Mouse (Mus musculus) MEL (cell line): ENCODE data around the gene Lipt2. TPM values are rescaled to one million over a fixed set of nuclear protein-coding genes. Genes with fewer than 3 reads are reported as not detected.

Experiments used
- DNase-seq: peaks from one replicate; pipeline ENCODE4 v3.0.0; 2011; ENCODE audit warnings: low read depth, low spot score
- H3K27ac ChIP-seq: 2 replicates; pipeline ENCODE4 v1.5.1; 2012; ENCODE audit warnings: low read depth, mild to moderate bottlenecking, control low read depth, low read length, moderate library complexity; ENCODE audit not compliant: control insufficient read depth
- H3K27me3 ChIP-seq, 2 experiments: fragments of 150-350 bp in 1 of 2; sonication (generic) in 1 of 2; 2 replicates each; pipeline ENCODE4 v1.6.1; 2012; ENCODE audit warnings: low read length in 2 of 2, mild to moderate bottlenecking in 2 of 2, improper control_type of control experiment in 1 of 2, moderate library complexity in 1 of 2; ENCODE audit not compliant: insufficient read depth in 2 of 2, control insufficient read depth in 1 of 2
- H3K36me3 ChIP-seq, 2 experiments: 2 replicates each; pipeline ENCODE4 v1.6.1; 2012 to 2014; ENCODE audit warnings: low read length in 2 of 2, improper control_type of control experiment in 1 of 2, inconsistent platforms in 1 of 2, mild to moderate bottlenecking in 1 of 2; ENCODE audit not compliant: insufficient read depth in 2 of 2, control insufficient read depth in 1 of 2
- H3K4me1 ChIP-seq, 2 experiments: fragments of 150-350 bp in 1 of 2; sonication (generic) in 1 of 2; 2 replicates each; pipeline ENCODE4 v1.6.1; 2012; ENCODE audit warnings: low read length in 2 of 2, improper control_type of control experiment in 1 of 2, mild to moderate bottlenecking in 1 of 2; ENCODE audit not compliant: insufficient read depth in 2 of 2, control insufficient read depth in 1 of 2
- H3K4me3 ChIP-seq, 2 experiments: fragments of 150-350 bp in 1 of 2; sonication (generic) in 1 of 2; 2 replicates each; pipeline ENCODE4 v1.5.1; 2012; ENCODE audit warnings: low read depth in 2 of 2, low read length in 2 of 2, mild to moderate bottlenecking in 2 of 2, moderate library complexity in 2 of 2, control low read depth in 1 of 2, improper control_type of control experiment in 1 of 2; ENCODE audit not compliant: control insufficient read depth in 1 of 2, insufficient read depth in 1 of 2
- H3K79me2 ChIP-seq: 2 replicates; pipeline ENCODE4 v1.6.1; 2012; ENCODE audit warnings: mild to moderate bottlenecking, low read length, moderate library complexity; ENCODE audit not compliant: control insufficient read depth, poor library complexity, insufficient read depth
- H3K9ac ChIP-seq: 2 replicates; pipeline ENCODE4 v1.6.1; 2012; ENCODE audit warnings: low read depth, mild to moderate bottlenecking, control low read depth, low read length, moderate library complexity; ENCODE audit not compliant: control insufficient read depth, poor library complexity, severe bottlenecking
- H3K9me3 ChIP-seq: fragments of 150-350 bp; sonication (generic); replicated peaks from 2 replicates; pipeline ENCODE4 v1.6.1; 2012; ENCODE audit warnings: mild to moderate bottlenecking, low read length, improper control_type of control experiment, moderate library complexity; ENCODE audit not compliant: insufficient read depth
- CHD1 ChIP-seq: IDR thresholded peaks from 2 replicates; pipeline ENCODE4 v1.6.1; 2012; ENCODE audit warnings: low read depth, mild to moderate bottlenecking, inconsistent platforms, low read length, improper control_type of control experiment
- CTCF ChIP-seq, 3 experiments: IDR thresholded peaks in 2 of 3; conservative IDR thresholded peaks in 1 of 3; 2 replicates each; pipeline ENCODE4 v1.5.1; 2011 to 2012; ENCODE audit warnings: low read length in 3 of 3, low read depth in 2 of 3, mild to moderate bottlenecking in 2 of 3, improper control_type of control experiment in 1 of 3, inconsistent platforms in 1 of 3, mixed read lengths in 1 of 3, moderate library complexity in 1 of 3; ENCODE audit not compliant: control insufficient read depth in 1 of 3, insufficient read depth in 1 of 3, poor library complexity in 1 of 3, severe bottlenecking in 1 of 3
- E2F4 ChIP-seq: IDR thresholded peaks from 2 replicates; pipeline ENCODE4 v1.6.1; 2011; ENCODE audit warnings: low read depth, low read length, improper control_type of control experiment, borderline replicate concordance
- ELF1 ChIP-seq: IDR thresholded peaks from 2 replicates; pipeline ENCODE4 v1.6.1; 2014; ENCODE audit warnings: low read depth, mild to moderate bottlenecking, inconsistent platforms, low read length, improper control_type of control experiment, moderate library complexity
- EP300 ChIP-seq, 2 experiments: IDR thresholded peaks; 2 replicates each; pipeline ENCODE4 v1.6.1; 2011; ENCODE audit warnings: improper control_type of control experiment in 2 of 2, low read length in 2 of 2, low read depth in 1 of 2, mild to moderate bottlenecking in 1 of 2
- ETS1 ChIP-seq: IDR thresholded peaks from 2 replicates; pipeline ENCODE4 v1.6.1; 2012; ENCODE audit warnings: low read depth, mild to moderate bottlenecking, inconsistent platforms, low read length, improper control_type of control experiment, moderate library complexity
- GABPA ChIP-seq: IDR thresholded peaks from 2 replicates; pipeline ENCODE4 v1.6.1; 2012; ENCODE audit warnings: low read depth, mild to moderate bottlenecking, inconsistent platforms, low read length, improper control_type of control experiment, moderate library complexity
- GATA1 ChIP-seq: IDR thresholded peaks from 2 replicates; pipeline ENCODE4 v1.6.1; 2011; ENCODE audit warnings: low read depth, low read length, improper control_type of control experiment
- HCFC1 ChIP-seq: IDR thresholded peaks from 2 replicates; pipeline ENCODE4 v1.6.1; 2012; ENCODE audit warnings: low read depth, mild to moderate bottlenecking, inconsistent platforms, low read length, improper control_type of control experiment, moderate library complexity
- MAFK ChIP-seq: IDR thresholded peaks from 2 replicates; pipeline ENCODE4 v1.6.1; 2011; ENCODE audit warnings: low read depth, mild to moderate bottlenecking, low read length, improper control_type of control experiment, borderline replicate concordance
- MAX ChIP-seq: IDR thresholded peaks from 2 replicates; pipeline ENCODE4 v1.6.1; 2011; ENCODE audit warnings: low read length, improper control_type of control experiment
- MAZ ChIP-seq: IDR thresholded peaks from 2 replicates; pipeline ENCODE4 v1.6.1; 2012; ENCODE audit warnings: low read depth, mild to moderate bottlenecking, inconsistent platforms, low read length, improper control_type of control experiment
- MXI1 ChIP-seq: IDR thresholded peaks from 2 replicates; pipeline ENCODE4 v1.6.1; 2011; ENCODE audit warnings: mild to moderate bottlenecking, low read depth, low read length, improper control_type of control experiment
- MYC ChIP-seq: IDR thresholded peaks from 2 replicates; pipeline ENCODE4 v1.6.1; 2011; ENCODE audit warnings: low read depth, mild to moderate bottlenecking, low read length, improper control_type of control experiment, moderate library complexity
- NRF1 ChIP-seq: IDR thresholded peaks from 2 replicates; pipeline ENCODE4 v1.6.1; 2014; ENCODE audit warnings: low read depth, mild to moderate bottlenecking, inconsistent platforms, low read length, improper control_type of control experiment, moderate library complexity; ENCODE audit not compliant: poor library complexity, insufficient read depth, severe bottlenecking
- POLR2A ChIP-seq, 2 experiments: IDR thresholded peaks; 2 replicates each; pipeline ENCODE4 v1.6.1; 2011 to 2012; ENCODE audit warnings: low read length in 2 of 2, mild to moderate bottlenecking in 2 of 2, control low read depth in 1 of 2, improper control_type of control experiment in 1 of 2, low read depth in 1 of 2, moderate library complexity in 1 of 2; ENCODE audit not compliant: control insufficient read depth in 1 of 2, insufficient read depth in 1 of 2, poor library complexity in 1 of 2
- POLR2AphosphoS2 ChIP-seq: IDR thresholded peaks from 2 replicates; pipeline ENCODE4 v1.6.1; 2011; ENCODE audit warnings: low read length, improper control_type of control experiment
- POLR2AphosphoS5 ChIP-seq: IDR thresholded peaks from 2 replicates; pipeline ENCODE4 v1.6.1; 2012; ENCODE audit warnings: low read depth, borderline replicate concordance, mild to moderate bottlenecking, inconsistent platforms, low read length, moderate library complexity, mixed read lengths
- RAD21 ChIP-seq: IDR thresholded peaks from 2 replicates; pipeline ENCODE4 v1.6.1; 2011; ENCODE audit warnings: mild to moderate bottlenecking, low read depth, low read length, improper control_type of control experiment
- RCOR1 ChIP-seq: IDR thresholded peaks from 2 replicates; pipeline ENCODE4 v1.6.1; 2012; ENCODE audit warnings: low read depth, mild to moderate bottlenecking, inconsistent platforms, low read length, improper control_type of control experiment
- SIN3A ChIP-seq: IDR thresholded peaks from 2 replicates; pipeline ENCODE4 v1.6.1; 2012; ENCODE audit warnings: low read length, improper control_type of control experiment, inconsistent platforms
- SMC3 ChIP-seq: IDR thresholded peaks from 2 replicates; pipeline ENCODE4 v1.6.1; 2011; ENCODE audit warnings: low read depth, low read length, improper control_type of control experiment
- TAL1 ChIP-seq: IDR thresholded peaks from 2 replicates; pipeline ENCODE4 v1.6.1; 2012; ENCODE audit warnings: mild to moderate bottlenecking, inconsistent platforms, low read length, moderate library complexity, mixed read lengths
- USF1 ChIP-seq: IDR thresholded peaks from 2 replicates; pipeline ENCODE4 v1.6.1; 2014; ENCODE audit warnings: low read depth, mild to moderate bottlenecking, inconsistent platforms, low read length, improper control_type of control experiment, moderate library complexity
- USF2 ChIP-seq, 2 experiments: IDR thresholded peaks; 2 replicates each; pipeline ENCODE4 v1.6.1; 2011 to 2012; ENCODE audit warnings: improper control_type of control experiment in 2 of 2, low read length in 2 of 2, borderline replicate concordance in 1 of 2, inconsistent platforms in 1 of 2, low read depth in 1 of 2, mild to moderate bottlenecking in 1 of 2; ENCODE audit not compliant: insufficient read depth in 1 of 2
- ZMIZ1 ChIP-seq: IDR thresholded peaks from 2 replicates; pipeline ENCODE4 v1.6.1; 2012; ENCODE audit warnings: low read depth, mild to moderate bottlenecking, inconsistent platforms, low read length, improper control_type of control experiment, moderate library complexity
- polyA plus RNA-seq, 2 experiments: library from polyadenylated mRNA; stranded (reverse) in 1 of 2; unstranded in 1 of 2; fragments of >175 nt in 1 of 2; fragments of >200 nt in 1 of 2; gene quantifications; 2 replicates each; pipeline versions ENCODE4 v1.2.1 to v1.2.4; 2012; ENCODE audit warnings: low replicate concordance in 2 of 2, low read depth in 1 of 2; ENCODE audit not compliant: insufficient read length in 2 of 2, insufficient read depth in 1 of 2, missing spikeins in 1 of 2
- total RNA-seq: library from RNA; depleted of rRNA; stranded (reverse); fragments of 300-350 nt; gene quantifications from 2 replicates; pipeline ENCODE4 v1.2.3, GENCODE M21; 2012

Gene Lipt2
- total and polyA plus RNA-seq, 3 experiments = 8.1 to 10.3 TPM; not detected in 1

- peaks cover 8 to 13% of the 10 kb centered on the region in 2 experiments for H3K27me3 ChIP-seq
- no peaks in the 10 kb centered on the region for H3K79me2 ChIP-seq
- no peak overlapping the region for H3K27ac ChIP-seq
- H3K36me3 ChIP-seq = no peaks in the 10 kb centered on the region
- H3K9ac ChIP-seq = no peak overlapping the region
- TF ChIP-seq TAL1 (no peak), ELF1 (no peak), POLR2AphosphoS2 (no peak), RCOR1 (no peak), RAD21 (no peak), SMC3 (no peak), MAX (no peak), MXI1 (no peak), E2F4 (no peak), POLR2AphosphoS5 (no peak), MYC (no peak), NRF1 (no peak)
- no peak for DNase-seq
- no peak overlapping the region for H3K4me3 ChIP-seq
- no peaks in the 10 kb centered on the region for H3K4me1 ChIP-seq
- H3K9me3 ChIP-seq = no peaks in the 10 kb centered on the region
Measured at GRCm38 (mm10) chr7:100150626-100151025, 8.5 kb upstream of the Lipt2 start.

- DNase-seq = peak; percentile 44
- H3K27ac ChIP-seq = no peak overlapping the region
- H3K9me3 ChIP-seq = no peaks in the 10 kb centered on the region
- peaks cover 0 to 5% of the 10 kb centered on the region in 2 experiments; a peak in 2 of 4 replicates for H3K36me3 ChIP-seq
- H3K9ac ChIP-seq = no peak overlapping the region
- H3K4me3 ChIP-seq = no peak overlapping the region
- H3K79me2 ChIP-seq = peaks cover 2% of the 10 kb centered on the region; the same call in 1 of the 2 replicates
- TF ChIP-seq CHD1 = no peak
- no peak for TF ChIP-seq CTCF (IDR thresholded peaks at IDR 0.05 in 2 of 3, conservative IDR thresholded peaks at IDR 0.05 in 1 of 3; ENCODE audit: control insufficient read depth in 1 of 3, insufficient read depth in 1 of 3, low read depth in 2 of 3, low read length in 3 of 3, poor library complexity in 1 of 3, severe bottlenecking in 1 of 3)
- TF ChIP-seq MAFK = no peak
- no peak for TF ChIP-seq GATA1
- no peak for TF ChIP-seq USF2 (IDR thresholded peaks at IDR 0.05; ENCODE audit: borderline replicate concordance in 1 of 2, insufficient read depth in 1 of 2, low read depth in 1 of 2, low read length in 2 of 2)
- no peak for TF ChIP-seq POLR2A (IDR thresholded peaks at IDR 0.05; ENCODE audit: control insufficient read depth in 1 of 2, insufficient read depth in 1 of 2, low read depth in 1 of 2, low read length in 2 of 2, poor library complexity in 1 of 2)
- no peak for TF ChIP-seq POLR2AphosphoS2
- TF ChIP-seq ETS1 = no peak
- no peak for TF ChIP-seq E2F4
- no peak for TF ChIP-seq SIN3A
- TF ChIP-seq MXI1 = no peak
- TF ChIP-seq HCFC1 = no peak
- TF ChIP-seq MAZ = no peak
- no peak for TF ChIP-seq EP300 (IDR thresholded peaks at IDR 0.05; ENCODE audit: low read depth in 1 of 2, low read length in 2 of 2)
- TF ChIP-seq USF1 = no peak
- no peak for TF ChIP-seq TAL1
- TF ChIP-seq MYC = no peak
- TF ChIP-seq GABPA = no peak
- no peak for TF ChIP-seq SMC3
- no peak for TF ChIP-seq ZMIZ1
- peaks cover 1 to 7% of the 10 kb centered on the region in 2 experiments; a peak in 3 of 4 replicates for H3K4me1 ChIP-seq
- peaks cover 2 to 4% of the 10 kb centered on the region in 2 experiments; a peak in 2 of 4 replicates for H3K27me3 ChIP-seq
Measured at GRCm38 (mm10) chr7:100157669-100158068, 1.4 kb upstream of the Lipt2 start.
